Mouse (Mus musculus): Measurements from ENCODE around the gene Hypk.

DNA sequence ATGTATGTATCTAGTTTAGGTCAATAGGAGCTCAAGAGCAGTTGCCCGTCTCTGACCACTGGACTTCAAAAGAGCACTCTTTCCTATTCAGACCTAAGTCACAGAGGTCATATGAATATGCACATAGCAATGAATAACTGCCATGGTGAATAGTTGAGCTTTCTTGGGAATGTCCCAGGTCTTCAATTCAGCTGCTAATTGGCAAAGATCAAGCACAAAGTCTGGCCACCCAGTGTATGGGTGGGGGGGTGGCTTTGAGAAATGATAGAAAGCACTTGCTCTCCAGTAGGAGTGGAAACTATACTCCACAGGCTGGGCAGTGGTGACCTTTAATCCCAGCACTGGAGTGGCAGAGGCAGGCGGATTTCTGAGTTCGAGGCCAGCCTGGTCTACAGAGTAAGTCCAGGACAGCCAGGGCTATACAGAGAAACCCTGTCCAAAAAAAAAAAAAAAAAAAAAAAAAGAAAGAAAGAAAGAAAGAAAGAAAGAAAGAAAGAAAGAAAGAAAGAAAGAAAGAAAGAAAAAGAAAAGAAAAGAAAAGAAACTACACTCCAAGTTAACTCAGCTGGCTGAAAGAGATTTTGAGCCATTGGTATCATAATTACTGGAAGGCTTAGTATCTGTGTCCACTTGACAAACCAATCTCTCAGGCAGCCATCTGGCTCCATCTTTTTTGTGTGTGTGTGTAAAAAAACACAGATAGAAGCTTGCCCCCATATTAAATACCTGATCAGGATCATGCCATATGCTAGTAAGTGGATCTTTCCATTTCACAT is 24.6 kb downstream of the Hypk start:
- no peak for TF ChIP-seq EP300 (IDR thresholded peaks at IDR 0.05; ENCODE audit: low read depth)
- TF ChIP-seq CTCF (IDR thresholded peaks at IDR 0.05; ENCODE audit: low read depth), result no peak

Data from liver, embryonic 14.5 days (tissue).